Mouse (Mus musculus) WW6 (cell line): ENCODE data around the gene Alpk1.

Experiments used
- DNase-seq: peaks from one replicate; pipeline ENCODE4 v3.0.0-alpha.2; 2013; ENCODE audit warnings: low read depth, low spot score

Gene Alpk1

DNA sequence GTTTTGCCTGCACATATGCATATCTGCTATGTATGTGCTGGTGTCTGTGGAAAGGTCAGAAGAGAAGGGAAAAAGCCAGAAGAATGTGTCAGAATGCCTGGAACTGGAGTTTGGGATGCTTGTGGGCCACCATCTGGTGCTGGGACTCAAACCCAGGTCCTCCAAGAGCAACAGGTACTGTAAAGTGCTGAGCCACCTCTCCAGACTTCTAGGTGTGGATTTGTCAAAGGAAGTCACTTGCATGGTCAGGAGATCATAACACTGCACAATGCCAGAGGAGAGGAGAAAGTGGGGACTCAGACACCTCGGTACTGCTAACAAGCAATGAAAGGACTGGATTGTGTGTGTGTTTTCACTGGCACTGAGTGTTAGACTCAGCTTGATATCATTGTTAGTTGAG lies 150.1 kb downstream of the Alpk1 start:
- DNase-seq: no peak

DNA sequence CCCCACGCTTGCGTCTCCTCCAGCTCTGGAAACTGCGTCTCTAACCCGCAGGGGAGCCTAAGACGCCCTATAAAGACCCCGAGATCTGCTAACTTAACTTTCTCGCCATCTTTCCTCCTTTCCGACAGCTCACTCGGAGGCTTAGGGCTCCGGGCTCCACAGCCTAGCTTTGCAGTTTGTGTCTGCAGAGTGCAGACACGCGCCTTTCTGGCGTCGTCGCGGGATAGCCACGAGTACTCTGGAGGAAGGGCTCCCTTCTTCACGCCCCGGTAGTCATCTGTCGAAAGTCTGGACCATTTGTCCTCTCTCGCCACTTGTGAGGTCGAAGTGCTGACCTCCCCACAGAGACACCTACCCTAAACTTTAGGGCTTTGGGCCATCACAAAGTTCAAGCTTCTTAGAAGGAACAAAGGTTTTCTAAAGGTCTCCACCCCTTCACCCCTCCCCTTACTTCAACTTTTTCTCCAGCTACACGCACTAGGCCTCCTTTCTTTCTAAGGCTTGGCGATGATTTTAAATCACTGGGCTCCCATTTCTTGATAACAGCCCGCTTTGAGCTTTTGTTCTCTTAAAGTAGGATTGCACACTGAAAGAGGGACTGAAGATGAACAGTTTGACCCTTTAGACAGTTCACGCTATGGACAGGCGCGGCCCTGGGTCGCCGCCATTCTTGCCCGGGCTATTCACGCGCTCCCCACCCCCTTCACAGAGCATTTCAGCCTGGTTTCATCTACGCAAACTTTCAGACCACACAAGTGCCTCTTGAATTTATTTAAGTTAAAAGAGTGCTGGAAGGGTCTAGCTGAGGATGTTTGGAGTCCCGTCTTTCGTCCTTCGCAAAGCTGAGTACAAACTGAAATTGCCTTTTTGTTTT lies 151.8 kb downstream of the Alpk1 start:
- no peak for DNase-seq

- no peak for DNase-seq
These were observed 152.4 kb downstream of the Alpk1 start for GRCm38 (mm10) chr3:127627956-127628310.

DNA sequence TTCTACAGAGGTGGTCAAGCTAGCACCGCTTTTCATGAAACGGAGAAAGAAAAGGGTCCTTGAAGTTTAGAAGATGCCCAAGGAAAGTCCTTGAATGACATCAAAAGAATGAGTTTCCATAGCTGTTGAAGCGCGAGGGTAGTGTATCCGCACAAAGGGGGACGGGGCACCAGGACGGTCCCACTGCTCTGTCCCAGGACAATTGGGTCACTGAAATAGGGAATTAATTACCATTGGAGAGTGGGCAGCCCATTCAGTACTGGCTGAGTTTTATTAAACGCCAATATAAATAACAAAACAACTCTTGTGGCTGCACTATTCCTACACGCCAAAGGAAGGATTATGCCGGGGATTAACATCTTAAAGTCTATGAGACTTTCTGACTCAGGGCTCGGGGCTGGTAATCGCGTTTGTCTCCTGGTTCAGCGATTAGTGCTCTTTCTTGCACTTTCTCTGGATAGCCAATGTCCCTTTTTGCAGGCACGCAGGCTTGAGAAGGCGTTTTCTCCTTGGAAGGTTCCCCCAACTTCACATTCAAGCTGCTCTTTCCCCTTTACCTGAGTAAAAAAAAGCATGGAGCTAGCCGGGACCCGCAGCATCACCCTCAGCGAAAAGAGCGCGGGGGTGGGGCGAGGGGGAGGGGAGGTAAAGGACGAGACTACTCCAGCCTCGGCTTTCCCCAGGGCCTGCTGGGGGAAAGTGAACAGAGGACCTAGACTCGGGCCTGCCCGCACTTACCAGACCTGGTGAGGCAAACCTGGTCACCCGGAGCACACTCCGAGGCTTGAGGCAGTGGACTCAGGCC lies 153.0 kb downstream of the Alpk1 start:
- DNase-seq: no peak

GRCm38 (mm10) chr3:127626524-127626923 lies 153.8 kb downstream of the Alpk1 start:
- no peak for DNase-seq

GRCm38 (mm10) chr3:127625701-127626399 lies 154.5 kb downstream of the Alpk1 start:
- no peak for DNase-seq

- DNase-seq: no peak
These were observed 155.0 kb downstream of the Alpk1 start for GRCm38 (mm10) chr3:127625296-127625695.
